Mouse (Mus musculus) gastrocnemius, postnatal 36 days (tissue): Measurements from ENCODE around the gene Yeats4. TPM values are rescaled to one million over a fixed set of nuclear protein-coding genes. Genes with fewer than 3 reads are reported as not detected.
"Not testable (repeated sequence)": the region's sequence is repeated elsewhere in the genome, so short reads cannot be mapped to it uniquely, and the experiment has no call there.

Source experiments
- DNase-seq, 2 experiments: peaks; one replicate each; pipeline ENCODE4 v3.0.0; 2022
- intact Hi-C: fragments of 180-260 bp; cut with DNase I; formaldehyde crosslinking; loops from one replicate; pipeline ENCODE4 v1.15.1; 2025
- long read RNA-seq, 2 experiments: library from polyadenylated mRNA; stranded (forward); transcript quantifications; one replicate each; pipeline ENCODE4 v2.0.0; 2021
- total RNA-seq, 2 experiments: library from RNA; stranded (reverse); gene quantifications; 2 replicates each; pipeline ENCODE4 v1.2.3; 2021

The Yeats4 gene
- 10 to 100 TPM; 12.8 to 14.8 TPM for total RNA-seq
- long read RNA-seq, experiment 1, transcript Yeats4-201 (7 exons, 1,327 nt) = major isoform, 13 of 14 reads
- long read RNA-seq, experiment 1, partial matches to known transcripts = 0 of 14 reads
- long read RNA-seq, experiment 1, other reads (novel, unspliced or antisense) = 1 of 14 reads
- long read RNA-seq, experiment 2, transcript Yeats4-201 (7 exons, 1,327 nt) = major isoform, 29 of 32 reads
- long read RNA-seq, experiment 2, partial matches to known transcripts = 1 of 32 reads
- long read RNA-seq, experiment 2, other reads (novel, unspliced or antisense) = 2 of 32 reads

DNA sequence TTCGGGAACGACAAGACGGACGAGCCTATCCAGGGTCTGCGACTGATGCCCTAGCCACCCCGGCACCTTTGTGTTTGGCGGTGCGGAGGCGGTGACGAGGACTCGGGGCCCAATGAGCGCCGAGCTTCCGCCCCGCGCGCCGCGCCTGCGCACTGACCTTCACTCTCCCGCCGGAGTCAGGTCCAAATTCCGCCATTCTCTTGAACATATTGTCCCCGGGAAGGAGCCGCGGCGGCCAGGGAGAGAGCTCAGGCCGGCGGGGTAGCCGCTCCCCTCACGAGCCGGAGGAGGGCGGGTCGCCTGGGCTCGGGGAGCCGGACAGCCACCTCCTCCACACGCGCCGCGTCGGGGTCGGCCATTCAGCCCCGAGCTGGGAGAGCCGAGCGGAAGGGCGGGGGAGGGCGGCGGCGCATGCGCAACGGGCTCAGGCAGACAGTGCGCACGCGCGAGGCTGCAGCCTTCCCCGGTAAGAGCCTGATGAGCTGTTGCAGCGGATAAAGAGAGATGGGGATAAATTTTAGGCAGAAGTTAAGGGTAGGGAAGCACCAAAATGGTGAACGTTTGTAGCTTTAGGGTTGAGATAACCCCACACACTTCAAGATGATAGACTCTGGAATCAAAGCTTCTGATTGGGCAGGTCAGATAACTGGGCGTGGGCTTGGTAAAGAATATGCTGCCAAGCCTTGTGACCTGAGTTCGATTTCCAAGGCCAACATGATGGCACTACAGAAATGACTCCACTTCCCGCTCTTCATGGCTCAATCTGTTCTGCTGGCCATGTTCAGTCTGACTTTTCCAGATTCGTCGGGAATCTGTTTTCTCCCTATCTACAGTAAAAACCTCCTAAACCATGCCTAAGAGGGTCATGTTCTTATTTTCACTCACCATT is at the start of gene Yeats4:
Gene Yeats4 (minus strand): TSS at position 406 of the 889 bp plus-strand sequence.
- intact Hi-C loops = no loop called here
- DNase-seq = peak; percentile 89 to 97

DNA sequence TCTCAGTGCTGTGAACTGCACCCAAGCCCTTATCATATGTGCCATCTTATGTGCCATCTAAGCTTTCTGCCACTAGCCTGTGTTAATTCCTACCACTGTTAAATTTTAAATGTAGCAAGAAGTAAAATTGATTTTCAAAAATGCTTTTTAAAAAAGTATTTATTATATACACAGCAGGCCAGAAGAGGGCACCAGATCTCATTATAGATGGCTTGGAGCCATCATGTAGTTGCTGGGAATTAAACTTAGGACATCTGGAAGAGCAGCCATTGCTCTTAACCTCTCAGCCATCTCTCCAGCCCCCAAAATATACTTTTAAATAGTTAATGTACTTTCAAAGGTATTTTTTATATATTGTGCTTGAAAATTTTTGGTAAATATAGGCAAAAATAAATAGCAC is 47.7 kb upstream of the Yeats4 start:
- intact Hi-C loops = loop anchor here (10.0 kb wide), 1 partner anchor 163 kb away; no protein-coding TSS in a partner anchor
- DNase-seq = no peak

DNA sequence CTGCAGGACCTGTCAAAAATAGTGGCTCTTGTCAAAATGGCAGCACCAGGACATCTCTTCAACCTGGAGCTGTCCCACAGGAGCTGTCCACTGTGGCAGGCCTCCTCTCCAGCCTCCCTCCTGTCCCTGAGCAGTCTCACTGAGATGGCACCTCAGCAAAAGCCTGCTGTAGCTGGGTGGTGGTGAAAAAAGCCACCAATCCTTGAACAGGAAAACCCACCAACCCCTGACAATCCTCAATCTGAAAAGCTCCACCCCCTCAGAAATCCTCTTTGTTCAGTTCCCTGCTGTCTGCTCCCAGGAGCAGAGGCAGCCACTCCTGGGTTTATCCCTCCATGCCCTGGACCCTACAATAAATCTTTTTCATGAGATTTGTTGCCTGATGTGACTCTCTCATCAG is 35.6 kb upstream of the Yeats4 start:
- no peak for DNase-seq
- intact Hi-C loops = no loop called here

DNA sequence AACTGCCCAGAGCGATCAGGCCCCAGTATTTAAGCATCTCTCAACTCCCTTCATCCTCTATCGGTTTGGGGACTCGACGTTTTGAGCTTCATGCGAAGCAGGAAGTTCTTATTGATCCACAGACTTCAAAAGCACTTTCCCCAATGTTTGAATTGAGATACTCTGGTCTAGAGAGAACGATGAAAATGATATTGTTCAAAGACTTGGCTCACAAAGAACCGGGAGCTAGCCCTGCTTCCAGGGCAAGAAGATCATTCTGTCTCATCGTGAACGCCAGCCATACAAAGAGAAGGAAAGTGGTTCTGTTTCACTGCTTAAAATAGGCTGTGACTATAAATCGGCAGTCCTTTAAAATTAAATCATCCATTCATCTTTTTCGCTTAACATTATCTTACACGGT is 14.3 kb upstream of the Yeats4 start, which contains the start of gene 9530003J23Rik:
Gene 9530003J23Rik (minus strand): TSS at position 101 of the 400 bp plus-strand sequence.
- intact Hi-C loops = no loop called here
- DNase-seq = no peak

DNA sequence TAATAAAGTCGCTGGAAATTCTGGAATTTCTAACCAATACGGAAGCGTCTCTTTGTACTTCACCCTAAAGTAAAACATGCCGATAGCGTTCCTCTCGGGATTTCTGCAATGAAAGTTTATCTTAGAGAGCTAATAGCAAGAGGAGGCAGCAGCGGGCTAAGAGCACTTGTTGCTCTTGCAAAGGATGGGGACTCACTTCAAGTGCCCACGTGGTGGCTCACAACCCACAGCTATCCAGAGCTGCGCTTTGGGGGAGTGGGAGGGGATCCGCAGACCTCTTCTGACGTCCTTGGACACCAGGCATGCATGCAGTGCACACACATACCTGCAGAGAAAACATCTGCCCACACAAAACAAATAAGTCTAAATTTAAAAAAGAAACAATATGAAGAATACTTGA is 11.6 kb upstream of the Yeats4 start:
- intact Hi-C loops = no loop called here

DNA sequence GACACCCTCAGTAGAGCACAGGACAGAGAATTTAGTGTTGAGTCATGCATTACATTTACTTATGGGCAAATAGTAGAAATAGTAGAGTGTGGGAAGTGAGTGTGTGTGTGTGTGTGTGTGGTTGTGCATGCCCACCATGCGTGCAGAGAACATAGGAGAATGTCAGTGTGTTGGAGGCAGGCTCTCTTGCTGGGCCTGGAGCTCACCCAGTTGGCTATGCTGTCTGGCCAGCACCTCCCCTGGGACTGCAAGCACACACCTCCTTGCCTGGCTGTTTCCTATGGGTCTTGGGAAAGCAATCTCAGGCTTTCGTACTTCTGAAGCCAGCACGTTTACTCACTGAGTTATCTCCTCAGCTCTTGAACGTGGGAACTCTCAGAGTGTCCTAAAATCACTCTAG is 10.5 kb upstream of the Yeats4 start:
- DNase-seq = no peak
- intact Hi-C loops = no loop called here

More for the DNA sequence above, 11.6 kb upstream of the Yeats4 start:
- no peak for DNase-seq

DNA sequence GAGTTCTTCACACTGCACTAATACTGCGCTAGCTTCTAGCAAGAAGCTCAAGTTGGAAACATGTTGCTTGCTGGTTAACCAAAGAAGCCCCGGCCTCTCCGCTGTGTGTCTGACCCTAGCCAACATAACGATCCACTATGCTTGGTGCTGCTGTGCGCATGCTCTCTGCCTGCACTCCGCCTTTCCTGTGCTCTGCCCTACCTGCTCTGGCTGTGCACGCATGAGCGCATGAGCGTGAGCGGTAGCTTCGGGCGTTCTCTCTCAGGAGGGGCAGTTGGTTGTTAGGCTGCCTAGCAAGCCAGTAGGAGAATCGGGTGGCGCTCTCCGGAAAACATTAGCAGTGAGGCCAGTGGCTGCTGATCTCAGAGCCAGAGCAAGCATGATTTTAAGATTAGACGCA is 5.5 kb upstream of the Yeats4 start:
- intact Hi-C loops = no loop called here
- no peak for DNase-seq

DNA sequence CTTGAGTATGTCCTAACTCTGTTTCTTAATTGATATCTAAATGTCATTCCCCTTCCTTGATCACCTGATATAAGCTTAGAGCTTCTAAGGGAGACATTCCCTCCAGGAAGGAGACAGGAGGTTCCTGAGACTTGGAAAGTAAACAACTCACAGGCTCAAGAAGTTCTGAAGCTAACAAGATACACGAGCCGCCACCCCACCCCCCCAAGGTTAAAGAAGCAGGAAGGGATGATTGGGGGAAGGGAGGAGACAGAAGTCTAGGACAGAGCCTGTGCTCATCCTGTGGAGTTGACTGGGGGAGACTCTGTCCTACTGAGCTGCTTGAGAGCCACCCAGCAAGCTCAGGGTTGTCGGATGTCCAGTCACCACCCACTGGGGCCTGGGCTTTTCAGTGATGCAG is 1.7 kb upstream of the Yeats4 start:
- no peak for DNase-seq
- intact Hi-C loops = no loop called here

DNA sequence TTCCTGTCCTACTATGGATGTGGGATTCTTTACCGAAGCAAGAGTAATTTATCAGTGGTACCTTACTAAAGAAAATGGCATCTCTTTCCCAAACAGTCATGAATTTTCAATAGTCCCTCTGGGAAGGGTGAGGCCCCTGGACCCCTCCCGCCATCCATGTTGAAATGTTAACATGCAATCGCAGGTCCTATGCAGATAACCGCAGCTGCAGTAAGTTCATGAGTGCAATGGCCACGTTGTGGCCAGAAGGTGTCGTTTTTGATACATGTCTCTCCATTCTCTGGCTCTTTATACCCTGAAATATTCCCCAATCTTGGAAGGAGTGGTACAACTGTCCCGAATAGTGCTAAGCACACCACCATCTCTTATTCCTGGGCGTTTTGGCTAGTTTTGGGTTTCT is 787 bp upstream of the Yeats4 start:
- DNase-seq = no peak
- intact Hi-C loops = no loop called here

DNA sequence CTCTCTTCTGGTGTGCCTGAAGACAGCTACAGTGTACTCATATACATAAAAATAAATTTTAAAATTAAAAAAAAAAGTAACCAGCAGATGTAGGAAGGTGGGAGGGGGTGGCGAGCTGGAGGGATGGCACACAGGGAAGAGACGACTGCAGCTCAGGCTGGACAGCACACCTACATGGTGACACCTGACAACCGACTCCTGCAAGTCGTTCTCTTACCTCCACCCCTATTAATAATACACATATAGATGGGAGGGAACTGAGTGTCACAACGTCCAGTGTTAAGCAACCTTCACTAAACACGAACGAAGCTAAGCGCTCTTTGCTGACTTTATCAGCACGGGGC is 577 bp downstream of the Yeats4 start:
- no peak for DNase-seq
- intact Hi-C loops = no loop called here

DNA sequence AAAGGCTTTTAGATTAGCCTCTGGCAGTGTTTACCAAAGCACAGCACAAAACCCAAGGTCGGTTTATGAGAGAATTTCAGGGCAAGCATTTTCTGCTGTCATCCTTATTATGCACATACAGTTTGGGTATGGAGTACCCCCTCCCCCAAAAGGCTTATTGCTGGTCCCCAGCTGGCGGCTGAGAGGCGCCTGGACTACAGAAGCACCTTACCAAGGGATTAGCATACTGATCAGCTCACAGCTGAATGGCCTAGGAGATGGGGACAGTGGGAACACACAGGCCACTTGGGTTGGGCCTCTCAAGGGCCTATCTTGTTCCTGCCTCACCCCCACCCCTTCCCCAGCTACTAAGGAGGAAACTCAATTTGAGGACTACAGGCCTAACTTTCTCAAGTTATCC is 1.5 kb downstream of the Yeats4 start:
- intact Hi-C loops = no loop called here
- DNase-seq = no peak

DNA sequence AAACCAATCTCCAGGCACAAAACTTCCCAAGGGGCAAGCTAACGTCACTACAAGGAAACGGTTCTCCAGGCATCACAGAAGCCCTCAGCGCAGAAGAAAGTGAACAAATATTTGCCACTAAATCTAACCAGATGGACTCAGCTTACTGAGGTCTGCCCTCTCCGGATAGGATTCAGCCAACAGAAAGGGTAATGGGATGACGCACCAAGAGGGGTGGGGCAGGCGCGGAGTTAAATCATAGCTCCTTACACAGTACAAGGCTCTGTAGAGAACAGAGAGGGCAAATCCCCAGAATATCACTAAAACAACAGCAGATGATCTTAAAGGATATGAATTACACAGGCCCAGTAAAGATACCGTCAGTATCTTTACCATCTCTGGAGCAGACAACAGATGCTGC is 6.0 kb downstream of the Yeats4 start:
- intact Hi-C loops = no loop called here
- DNase-seq = no peak

DNA sequence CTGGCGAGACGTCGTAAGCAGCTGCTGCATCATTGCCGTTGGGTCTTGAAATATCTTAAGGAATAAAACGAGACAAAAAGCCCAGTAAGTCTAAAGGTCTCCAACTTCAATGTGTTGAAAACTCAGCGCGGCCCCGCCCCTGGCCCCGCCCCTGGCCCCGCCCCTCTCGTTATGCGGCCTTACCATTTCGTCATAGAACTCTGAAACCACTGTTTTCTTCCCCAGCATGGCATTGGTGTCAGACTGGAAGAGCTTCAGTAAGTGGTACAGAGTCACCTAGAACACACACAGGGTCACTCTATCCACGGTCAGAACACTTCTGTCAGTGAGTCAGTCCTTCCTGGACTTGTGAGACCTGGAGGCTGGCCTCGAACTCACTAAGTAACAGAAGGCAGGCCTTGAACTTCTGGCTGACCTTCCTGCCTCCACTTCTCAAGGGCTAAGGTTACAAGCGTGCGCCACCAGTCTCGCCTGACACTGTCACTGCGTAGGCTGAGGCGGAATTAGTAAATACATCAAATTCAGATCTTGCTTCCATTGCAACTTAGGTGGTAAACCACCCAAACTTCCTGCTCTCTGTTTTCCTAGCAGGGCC is 7.0 kb downstream of the Yeats4 start:
- intact Hi-C loops = no loop called here
- DNase-seq = no peak

DNA sequence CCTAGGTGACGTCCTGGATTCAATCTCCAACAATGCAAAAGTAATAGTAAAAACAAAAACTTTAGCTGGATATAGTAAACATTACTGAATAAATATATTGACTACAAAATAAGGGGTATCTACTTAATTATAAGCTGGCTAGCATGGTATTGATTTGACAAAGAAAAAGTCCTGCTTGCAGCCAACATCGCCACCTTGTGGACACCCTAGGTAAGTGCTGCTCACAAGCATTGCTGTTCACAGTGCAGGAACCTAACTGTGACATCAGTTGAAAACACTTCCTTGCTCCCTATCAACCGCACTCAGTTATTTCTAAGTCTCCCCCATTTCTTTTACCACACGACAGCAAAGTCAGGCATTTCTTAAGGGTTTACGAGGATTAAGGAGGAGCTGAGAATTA is 7.5 kb downstream of the Yeats4 start:
- no peak for DNase-seq

DNA sequence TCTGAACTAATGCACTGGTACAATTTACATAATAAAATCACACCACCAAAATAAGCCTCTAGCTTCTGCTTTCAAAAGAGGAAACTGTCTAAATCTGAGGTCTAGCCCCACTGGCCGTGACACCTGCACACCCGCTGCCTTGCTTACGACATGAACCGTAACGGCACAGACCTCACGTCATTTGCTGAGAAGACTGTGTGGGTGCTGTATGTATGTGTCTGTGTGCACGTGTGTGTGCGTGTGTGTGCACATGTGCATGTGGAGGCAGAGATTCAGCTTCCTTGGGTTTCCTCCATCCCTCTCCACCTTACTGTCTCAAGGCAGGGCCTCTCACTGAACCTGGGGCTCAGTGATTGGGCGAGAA is 8.2 kb downstream of the Yeats4 start:
- no peak for DNase-seq
- intact Hi-C loops = no loop called here

More for the DNA sequence above, 7.5 kb downstream of the Yeats4 start:
- intact Hi-C loops = no loop called here

DNA sequence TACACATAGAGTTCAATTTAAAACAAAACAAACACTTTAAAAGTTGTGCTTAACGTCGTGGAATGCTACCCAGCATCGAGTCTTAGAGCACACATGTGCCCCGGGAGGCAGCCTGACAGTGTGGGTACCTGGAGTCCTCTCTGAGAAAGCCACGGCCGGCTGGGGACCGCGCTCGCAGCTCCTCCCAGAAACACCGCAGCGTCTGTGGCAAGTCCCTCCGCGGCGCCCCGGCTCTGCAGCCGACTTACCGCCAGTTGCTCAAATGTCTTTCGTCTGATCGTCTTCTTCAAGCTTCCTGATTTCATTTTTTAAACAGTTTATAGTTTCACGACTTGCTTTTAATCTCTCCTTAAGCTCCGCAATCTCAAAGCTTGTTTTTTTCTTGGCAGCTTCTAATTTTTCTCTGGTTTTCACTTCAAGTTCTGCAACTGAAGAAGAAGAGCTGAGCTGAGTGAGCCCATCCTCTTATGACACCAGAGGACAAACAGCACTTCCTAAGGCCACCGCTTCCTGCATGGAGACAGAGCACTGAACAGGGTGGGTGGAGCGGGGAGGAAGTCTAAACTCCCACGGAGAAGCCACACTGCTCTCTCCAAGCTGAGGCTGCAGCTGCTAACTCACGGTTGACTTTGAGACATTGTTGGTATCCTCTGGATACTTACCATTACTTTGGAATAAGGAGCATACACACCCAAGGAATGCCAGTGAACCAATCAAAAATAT is 8.7 kb downstream of the Yeats4 start:
- no peak for DNase-seq
- intact Hi-C loops = no loop called here

DNA sequence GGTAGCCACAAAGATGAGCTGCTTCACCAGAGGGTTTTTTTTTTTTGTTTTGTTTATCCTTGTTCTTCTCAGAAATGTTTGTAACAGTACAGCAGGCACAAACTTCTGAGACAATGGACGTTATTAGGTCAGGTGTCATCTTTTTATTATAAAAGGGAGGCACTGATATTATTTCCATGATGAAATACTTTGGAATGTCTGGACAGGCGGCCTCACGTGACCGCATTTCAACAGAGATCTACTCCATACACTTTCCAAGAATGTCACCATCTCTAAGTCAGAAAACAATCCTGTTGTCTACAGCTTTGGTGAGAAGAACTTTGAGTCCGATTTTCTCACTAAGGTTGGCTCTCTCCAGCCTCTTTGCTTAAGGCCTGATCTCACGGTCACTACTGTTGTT is 13.3 kb downstream of the Yeats4 start:
- no peak for DNase-seq
- intact Hi-C loops = no loop called here

DNA sequence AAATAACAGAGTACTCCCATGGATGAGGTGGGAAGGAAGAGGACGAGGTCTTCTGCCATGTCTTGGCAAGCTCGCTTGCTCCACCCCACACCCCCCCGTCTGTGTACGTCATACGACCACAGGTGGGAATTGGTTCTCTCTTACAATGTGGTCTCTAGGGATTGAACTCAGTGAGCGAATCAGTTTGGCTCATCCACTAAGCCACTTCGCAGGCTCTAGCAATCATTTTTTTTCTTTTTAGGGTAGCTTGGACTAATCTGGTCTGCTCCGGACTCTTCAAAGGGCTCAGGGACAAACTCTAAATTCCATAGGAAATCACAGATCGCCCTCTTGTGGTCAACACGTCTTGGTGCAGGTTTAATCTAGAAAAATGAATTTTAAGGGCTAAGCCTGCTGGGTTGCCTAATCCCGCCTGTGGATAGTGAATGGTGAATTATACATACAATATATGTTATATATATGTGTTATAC is 14.8 kb downstream of the Yeats4 start:
- no peak for DNase-seq
- intact Hi-C loops = loop anchor here (5.0 kb wide), 1 partner anchor 147 kb away; the partner anchor contains the start of gene Cct2

DNA sequence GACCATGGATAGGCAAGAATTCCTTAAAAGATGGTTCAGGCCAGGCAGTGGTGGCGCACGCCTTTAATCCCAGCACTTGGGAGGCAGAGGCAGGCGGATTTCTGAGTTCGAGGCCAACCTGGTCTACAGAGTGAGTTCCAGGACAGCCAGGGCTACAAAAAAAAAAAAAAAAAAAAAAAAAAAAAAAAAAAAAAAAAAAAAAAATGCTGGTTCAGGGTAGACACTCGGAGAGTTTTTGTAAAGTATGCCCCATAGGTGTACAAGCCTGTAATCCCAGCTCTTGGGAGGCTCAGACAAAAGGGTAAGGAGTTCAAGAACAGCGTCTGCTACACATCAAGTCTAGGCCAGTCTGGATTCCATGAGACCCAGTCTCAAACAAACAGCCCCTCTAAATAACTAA is 15.5 kb downstream of the Yeats4 start:
- intact Hi-C loops = loop anchor here (5.0 kb wide), 1 partner anchor 146 kb away; the partner anchor contains the start of gene Cct2
- not testable (repeated sequence) for DNase-seq

DNA sequence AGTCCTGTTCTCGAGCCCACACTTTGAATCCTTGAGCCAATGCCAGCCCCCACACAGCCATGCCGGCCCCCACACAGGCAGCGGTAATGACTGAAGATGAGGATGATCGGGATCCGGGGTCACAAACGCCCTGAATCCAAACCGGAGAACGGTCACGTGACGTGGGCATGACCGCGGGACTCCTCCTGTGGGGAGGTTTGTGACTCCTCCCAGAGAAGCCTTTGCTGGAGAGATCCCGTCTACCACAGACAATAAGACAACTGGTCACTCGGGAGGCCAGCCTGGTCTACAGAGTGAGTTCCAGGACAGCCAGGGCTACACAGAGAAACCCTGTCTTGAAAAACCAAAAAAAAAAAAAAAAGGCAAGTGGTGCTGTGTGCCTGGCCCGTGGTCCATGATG is 16.1 kb downstream of the Yeats4 start:
- no peak for DNase-seq
- intact Hi-C loops = loop anchor here (5.0 kb wide), 1 partner anchor 146 kb away; the partner anchor contains the start of gene Cct2
